Mouse (Mus musculus) C2C12 (cell line): ENCODE data around the gene Arhgef3.

ENCODE experiments used
- CEBPB ChIP-seq: IDR thresholded peaks from one replicate; pipeline ENCODE4 v1.6.1; 2011; ENCODE audit warnings: low read depth, mild to moderate bottlenecking, control low read depth, moderate library complexity
- CTCF ChIP-seq: IDR thresholded peaks from one replicate; pipeline ENCODE4 v1.5.1; 2011; ENCODE audit not compliant: control insufficient read depth, insufficient read depth, insufficient read length
- FOSL1 ChIP-seq: IDR thresholded peaks from one replicate; pipeline ENCODE4 v1.8.0; 2011; ENCODE audit warnings: mild to moderate bottlenecking, low read length; ENCODE audit not compliant: poor library complexity, insufficient read depth, severe bottlenecking
- MAX ChIP-seq: IDR thresholded peaks from one replicate; pipeline ENCODE4 v1.6.1; 2011; ENCODE audit warnings: mild to moderate bottlenecking, control low read depth
- MYOD1 ChIP-seq: IDR thresholded peaks from one replicate; pipeline ENCODE4 v1.6.1; 2011; ENCODE audit warnings: low read depth; ENCODE audit not compliant: control insufficient read depth, insufficient read length
- MYOG ChIP-seq: IDR thresholded peaks from one replicate; pipeline ENCODE4 v1.6.1; 2011; ENCODE audit not compliant: control insufficient read depth, insufficient read length; ENCODE audit errors: extremely low read depth
- USF1 ChIP-seq: IDR thresholded peaks from one replicate; pipeline ENCODE4 v1.6.1; 2011; ENCODE audit warnings: low read depth, mild to moderate bottlenecking, control low read depth, moderate library complexity

- no peak for TF ChIP-seq CTCF
- no peak for TF ChIP-seq MAX
- TF ChIP-seq FOSL1 = no peak
- TF ChIP-seq CEBPB = no peak
- no peak for TF ChIP-seq USF1
- no peak for TF ChIP-seq MYOD1
- TF ChIP-seq MYOG = no peak
Measured at GRCm38 (mm10) chr14:27422301-27422700, 307.6 kb downstream of the Arhgef3 start.
